Mouse (Mus musculus) heart, embryonic 15.5 days (tissue): ENCODE measurements at regions not wholly inside any gene's neighbourhood (a gene's known extent, or its start where the extent isn't known, plus 50 kb on each side); places are given as distances from the start of the nearest gene placed in this dataset.

Source experiments
- ATAC-seq: fragments of 200-750 bp; cut with Nextera tagmentation; replicated peaks from 2 replicates; pipeline ENCODE4 v1.8.0; 2017; ENCODE audit warnings: low read depth, moderate TSS enrichment; ENCODE audit not compliant: insufficient number of reproducible peaks, insufficient read depth, low FRiP score
- H3K27ac ChIP-seq: fragments of 300-500 bp; sonication (generic); 2 replicates; pipeline ENCODE4 v1.5.1; 2015; ENCODE audit warnings: mild to moderate bottlenecking, inconsistent platforms
- H3K27me3 ChIP-seq: fragments of 300-500 bp; sonication (generic); 2 replicates; pipeline ENCODE4 v1.6.1; 2015; ENCODE audit warnings: inconsistent platforms
- H3K36me3 ChIP-seq: fragments of 300-500 bp; sonication (generic); 2 replicates; pipeline ENCODE4 v1.6.1; 2015; ENCODE audit warnings: mild to moderate bottlenecking, inconsistent platforms
- H3K4me1 ChIP-seq: fragments of 300-500 bp; sonication (generic); replicated peaks from 2 replicates; pipeline ENCODE4 v1.6.1; 2015; ENCODE audit warnings: inconsistent platforms
- H3K4me2 ChIP-seq: fragments of 300-500 bp; sonication (generic); 2 replicates; pipeline ENCODE4 v1.6.1; 2015; ENCODE audit warnings: inconsistent platforms, mild to moderate bottlenecking, moderate library complexity
- H3K4me3 ChIP-seq: fragments of 300-500 bp; sonication (generic); 2 replicates; pipeline ENCODE4 v1.5.1; 2015; ENCODE audit warnings: mild to moderate bottlenecking, inconsistent platforms
- H3K9ac ChIP-seq: fragments of 300-500 bp; sonication (generic); 2 replicates; pipeline ENCODE4 v1.6.1; 2015; ENCODE audit warnings: mild to moderate bottlenecking, inconsistent platforms
- H3K9me3 ChIP-seq: fragments of 300-500 bp; sonication (generic); replicated peaks from 2 replicates; pipeline ENCODE4 v1.6.1; 2016; ENCODE audit warnings: inconsistent platforms
- WGBS: fragments of 180-500 bp; shearing (Covaris S2); methylation state at CpG from one replicate; pipeline ENCODE4 v1.1.7; 2015; ENCODE audit warnings: mixed read lengths; 5-methylcytosine and 5-hydroxymethylcytosine counted together

DNA sequence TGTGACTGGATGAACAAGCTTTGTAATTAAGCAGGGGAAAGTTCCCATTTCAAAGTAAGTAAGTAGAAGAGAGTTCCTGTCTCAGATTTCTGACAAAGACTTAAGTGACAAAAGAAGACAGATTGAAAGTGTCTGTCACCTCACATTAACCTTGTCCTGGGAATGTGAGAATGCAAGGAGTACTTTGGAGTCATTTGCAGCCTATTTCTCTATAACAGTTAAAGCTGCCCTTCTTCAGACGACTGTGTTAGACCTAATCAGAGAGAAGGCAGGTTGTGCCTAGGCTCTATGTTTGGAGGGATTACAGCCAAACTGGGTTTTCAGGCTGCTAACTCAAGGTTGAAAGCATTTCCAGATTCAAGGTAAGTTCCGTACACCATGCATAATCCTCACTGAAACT is 446.5 kb downstream of the Pdgfc start:
- no peaks in the 10 kb centered on the region for H3K4me1 ChIP-seq
- no peak overlapping the region for H3K9ac ChIP-seq
- ATAC-seq: no peak
- H3K4me3 ChIP-seq: no peak overlapping the region
- no peaks in the 10 kb centered on the region for H3K27me3 ChIP-seq
- WGBS: 62% methylated on average over 2 of the region's 2 CpGs
- no peaks in the 10 kb centered on the region for H3K9me3 ChIP-seq
- H3K36me3 ChIP-seq: no peaks in the 10 kb centered on the region
- no peak overlapping the region for H3K27ac ChIP-seq
- no peak overlapping the region for H3K4me2 ChIP-seq

DNA sequence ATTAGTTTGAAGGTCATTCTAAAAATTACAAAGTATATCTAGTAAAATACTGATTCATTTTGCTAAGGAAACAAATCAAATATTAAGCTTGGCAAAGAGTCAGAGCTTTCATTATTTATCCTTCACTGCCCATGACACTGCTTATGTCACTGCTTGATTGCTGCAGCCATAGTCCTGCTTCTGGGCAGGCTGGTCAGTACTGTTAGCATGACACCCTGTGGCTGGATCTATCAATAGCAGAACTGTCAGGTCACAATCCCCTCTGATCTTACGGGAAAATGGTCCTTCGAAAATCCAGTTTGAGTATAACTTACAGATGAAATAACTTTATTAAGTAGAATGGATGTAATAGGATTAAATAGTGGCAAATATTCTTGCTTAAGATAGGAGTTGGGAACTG is 447.1 kb downstream of the Pdgfc start:
- H3K4me1 ChIP-seq: no peaks in the 10 kb centered on the region
- WGBS: 61% methylated on average over 2 of the region's 2 CpGs
- H3K9ac ChIP-seq: no peak overlapping the region
- no peak overlapping the region for H3K27ac ChIP-seq
- ATAC-seq: no peak
- H3K4me2 ChIP-seq: no peak overlapping the region
- no peaks in the 10 kb centered on the region for H3K36me3 ChIP-seq
- H3K4me3 ChIP-seq: no peak overlapping the region
- no peaks in the 10 kb centered on the region for H3K27me3 ChIP-seq
- H3K9me3 ChIP-seq: no peaks in the 10 kb centered on the region

DNA sequence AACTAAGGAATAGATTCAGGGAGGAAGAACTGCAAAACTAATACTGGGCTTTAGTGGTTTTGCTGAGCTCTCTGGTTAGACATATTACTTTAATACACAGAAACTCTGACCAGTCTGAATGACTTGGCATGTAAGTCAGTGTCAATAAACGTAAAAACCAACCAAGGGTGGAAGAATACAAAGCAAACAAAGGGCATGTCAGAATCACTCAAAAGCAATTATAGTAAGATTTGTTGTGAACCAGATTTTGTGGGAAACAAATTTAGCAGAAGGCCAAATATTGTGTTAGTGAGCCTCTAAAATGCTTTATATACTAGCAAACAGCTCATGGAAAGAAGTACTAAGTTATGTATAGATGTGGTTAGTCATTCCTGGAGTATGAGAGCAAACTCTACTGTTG is 427.1 kb upstream of the Ctso start:
- no peaks in the 10 kb centered on the region for H3K9me3 ChIP-seq
- no peaks in the 10 kb centered on the region for H3K4me1 ChIP-seq
- no peaks in the 10 kb centered on the region for H3K36me3 ChIP-seq
- no peak overlapping the region for H3K4me2 ChIP-seq
- no peak overlapping the region for H3K27ac ChIP-seq
- no peaks in the 10 kb centered on the region for H3K27me3 ChIP-seq
- H3K9ac ChIP-seq: no peak overlapping the region
- no peak overlapping the region for H3K4me3 ChIP-seq
- 76% methylated on average over 1 of the region's 1 CpGs for WGBS
- ATAC-seq: no peak

DNA sequence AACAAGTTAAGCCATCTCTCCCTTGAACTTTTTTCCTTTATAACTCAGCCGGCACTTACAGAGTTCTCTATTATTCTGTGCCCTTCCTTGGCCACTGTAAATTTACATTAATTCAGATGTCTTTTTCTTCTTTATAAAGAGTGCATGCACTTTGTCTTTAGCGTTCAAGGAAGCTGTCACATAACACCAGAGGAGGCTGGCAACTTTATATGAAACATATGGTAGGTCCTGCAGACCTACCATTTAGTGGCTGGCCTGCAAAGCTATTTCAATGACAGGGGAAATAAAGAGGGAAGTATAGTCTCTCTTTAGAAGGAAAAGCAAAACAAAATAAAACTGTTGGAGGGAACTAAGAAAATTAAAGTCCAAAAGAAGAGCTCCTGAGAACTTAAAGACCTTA is 423.8 kb upstream of the Ctso start:
- WGBS: 56% methylated on average over 2 of the region's 2 CpGs
- Histone ChIP-seq H3K27me3 (no peaks in the 10 kb centered on the region), H3K27ac (no peak overlapping the region), H3K9me3 (no peaks in the 10 kb centered on the region), H3K4me2 (no peak overlapping the region), H3K4me3 (no peak overlapping the region), H3K4me1 (no peaks in the 10 kb centered on the region), H3K9ac (no peak overlapping the region), H3K36me3 (no peaks in the 10 kb centered on the region)
- no peak for ATAC-seq

DNA sequence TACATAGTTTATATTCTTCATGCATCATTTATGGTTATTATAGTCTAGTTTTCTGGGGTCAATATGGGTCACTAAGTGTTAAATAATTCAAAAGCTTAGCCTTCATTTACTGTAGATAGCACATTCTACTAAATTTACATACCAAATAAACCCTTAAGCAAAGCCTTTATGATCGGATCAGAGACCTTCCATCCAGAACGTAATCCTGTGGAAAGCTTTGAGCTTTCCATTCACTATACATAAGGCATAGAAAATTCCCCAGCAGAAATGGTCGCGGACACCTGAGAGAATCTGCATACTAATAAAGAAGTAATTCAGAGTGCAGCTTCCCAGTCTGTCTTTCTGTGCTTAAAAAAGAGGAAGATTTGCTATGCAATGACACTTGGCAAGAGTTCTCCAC is 410.6 kb upstream of the Ctso start:
- no peak for ATAC-seq
- no peak overlapping the region for H3K4me3 ChIP-seq
- no peaks in the 10 kb centered on the region for H3K4me1 ChIP-seq
- no peaks in the 10 kb centered on the region for H3K36me3 ChIP-seq
- H3K4me2 ChIP-seq: no peak overlapping the region
- H3K9me3 ChIP-seq: no peaks in the 10 kb centered on the region
- no peaks in the 10 kb centered on the region for H3K27me3 ChIP-seq
- no peak overlapping the region for H3K9ac ChIP-seq
- no peak overlapping the region for H3K27ac ChIP-seq
- 80% methylated on average over 4 of the region's 4 CpGs for WGBS

DNA sequence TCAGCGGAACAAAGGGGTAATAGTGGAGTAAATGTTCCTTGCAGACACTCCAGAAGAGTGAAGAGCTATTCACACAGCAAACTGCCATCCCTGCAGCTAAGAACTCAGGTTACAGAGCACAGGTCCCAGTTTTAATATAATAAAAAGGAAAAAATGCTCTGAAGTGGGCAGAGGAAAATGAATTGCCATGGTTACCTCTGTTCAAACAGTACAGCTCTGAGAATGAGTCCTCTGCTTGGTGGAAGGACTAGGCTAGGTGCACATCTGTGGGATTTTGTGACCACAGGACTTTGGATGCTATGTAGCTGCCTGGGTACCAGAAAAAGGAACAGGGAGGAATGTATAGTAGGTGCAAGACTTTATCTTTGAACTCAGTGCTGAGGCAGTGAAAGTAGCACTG is 401.5 kb upstream of the Ctso start:
- H3K9ac ChIP-seq: no peak overlapping the region
- H3K9me3 ChIP-seq: no peaks in the 10 kb centered on the region
- no peak for ATAC-seq
- no peaks in the 10 kb centered on the region for H3K4me1 ChIP-seq
- H3K27me3 ChIP-seq: no peaks in the 10 kb centered on the region
- H3K4me3 ChIP-seq: no peak overlapping the region
- H3K27ac ChIP-seq: no peak overlapping the region
- WGBS: 94% methylated on average over 1 of the region's 1 CpGs
- H3K4me2 ChIP-seq: no peak overlapping the region
- H3K36me3 ChIP-seq: no peaks in the 10 kb centered on the region

DNA sequence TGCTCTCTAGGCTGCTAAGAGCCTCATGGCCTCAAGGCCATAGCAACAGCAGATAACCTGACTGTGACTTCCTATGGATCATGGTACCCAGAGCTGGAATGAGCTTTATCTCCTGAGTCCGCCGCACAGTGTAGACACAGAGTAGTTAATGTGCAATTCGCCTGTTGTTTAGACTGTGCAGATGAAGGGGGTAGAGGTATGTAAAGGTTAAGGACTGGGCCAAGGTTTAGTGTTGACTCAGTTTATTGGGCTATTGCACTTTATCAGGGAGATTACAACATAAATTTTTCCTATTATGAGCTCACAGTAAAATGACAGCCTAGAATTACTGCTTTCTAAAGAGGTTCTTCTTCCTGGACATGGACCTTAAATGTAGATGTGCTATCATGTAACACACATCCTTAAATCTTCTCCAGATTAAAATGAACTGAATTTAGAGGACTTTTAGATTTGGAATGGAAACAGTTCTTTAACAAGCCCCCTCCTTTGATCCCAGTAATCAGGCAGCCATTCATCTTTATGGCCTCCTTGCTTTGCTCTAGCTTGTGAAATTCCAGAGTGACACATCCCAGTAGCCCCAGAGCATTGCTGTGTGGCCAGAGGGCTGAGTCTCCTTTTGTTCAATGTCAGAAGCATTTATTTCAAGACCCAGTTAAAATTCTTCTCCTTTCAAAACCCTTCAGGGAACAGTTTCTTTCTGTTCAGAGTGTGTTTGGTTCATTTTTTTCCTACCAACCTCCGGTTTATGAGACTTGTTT is 396.8 kb upstream of the Ctso start:
- Histone ChIP-seq H3K4me1 (no peaks in the 10 kb centered on the region), H3K27ac (no peak overlapping the region), H3K4me3 (no peak overlapping the region), H3K9me3 (no peaks in the 10 kb centered on the region), H3K9ac (no peak overlapping the region), H3K4me2 (no peak overlapping the region), H3K27me3 (no peaks in the 10 kb centered on the region), H3K36me3 (no peaks in the 10 kb centered on the region)
- no peak for ATAC-seq
- WGBS: 73% methylated on average over 4 of the region's 4 CpGs

DNA sequence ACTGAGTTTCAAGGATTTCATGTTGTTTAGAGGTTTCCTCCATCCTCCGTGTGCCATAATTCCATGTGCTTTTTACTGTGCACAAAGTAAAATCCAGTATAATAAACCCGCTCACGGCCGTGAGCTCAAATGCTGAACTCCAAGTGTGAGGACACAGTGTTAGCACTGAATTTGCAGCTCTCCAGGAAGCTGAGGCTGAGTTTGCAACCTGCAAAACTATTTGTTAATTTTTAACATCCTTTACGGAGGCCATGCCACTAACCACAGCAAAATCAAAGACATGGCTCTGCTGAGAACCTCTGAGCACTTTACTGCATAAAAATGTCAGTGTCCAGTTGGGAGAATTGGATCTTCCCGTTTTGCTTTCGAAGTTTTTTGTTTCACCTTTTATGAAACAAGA is 377.6 kb upstream of the Ctso start:
- ATAC-seq: no peak
- Histone ChIP-seq H3K4me1 (no peaks in the 10 kb centered on the region), H3K27ac (no peak overlapping the region), H3K4me2 (no peak overlapping the region), H3K4me3 (no peak overlapping the region), H3K9me3 (no peaks in the 10 kb centered on the region), H3K36me3 (no peaks in the 10 kb centered on the region), H3K9ac (no peak overlapping the region), H3K27me3 (no peaks in the 10 kb centered on the region)
- 71% methylated on average over 7 of the region's 7 CpGs for WGBS

DNA sequence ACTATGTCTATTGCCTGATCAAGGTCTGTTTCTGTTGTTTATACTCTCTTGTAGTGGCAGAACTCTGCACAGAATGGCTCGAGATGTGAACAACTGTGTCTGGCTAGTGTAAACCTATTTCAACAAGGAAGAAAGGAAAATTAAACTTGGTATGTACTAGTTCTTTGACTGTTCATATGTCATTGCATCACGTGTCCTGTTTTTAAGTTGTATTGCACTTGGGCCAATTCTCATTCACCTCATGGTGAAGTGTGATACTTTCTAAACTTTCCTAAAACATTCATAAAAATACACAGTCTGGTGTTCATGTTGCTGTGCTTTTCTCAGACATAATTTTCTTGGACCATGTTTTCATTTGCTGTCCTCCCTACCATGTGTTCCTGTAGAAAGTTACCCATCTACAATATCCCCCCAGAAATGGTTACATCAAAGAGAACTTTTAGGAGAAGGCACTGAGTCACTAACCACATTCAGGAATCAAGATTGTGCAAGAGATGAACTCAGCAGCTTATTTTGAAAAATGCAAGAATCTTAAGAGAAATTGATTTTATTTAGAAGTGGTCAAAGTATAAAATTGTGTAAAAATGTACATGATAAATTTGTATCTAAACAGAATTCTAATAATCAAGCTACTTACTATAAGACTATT is 369.7 kb upstream of the Ctso start:
- 73% methylated on average over 2 of the region's 2 CpGs for WGBS
- no peak overlapping the region for H3K4me2 ChIP-seq
- ATAC-seq: no peak
- no peaks in the 10 kb centered on the region for H3K36me3 ChIP-seq
- no peaks in the 10 kb centered on the region for H3K4me1 ChIP-seq
- H3K9ac ChIP-seq: no peak overlapping the region
- no peak overlapping the region for H3K27ac ChIP-seq
- H3K27me3 ChIP-seq: no peaks in the 10 kb centered on the region
- no peaks in the 10 kb centered on the region for H3K9me3 ChIP-seq
- no peak overlapping the region for H3K4me3 ChIP-seq

DNA sequence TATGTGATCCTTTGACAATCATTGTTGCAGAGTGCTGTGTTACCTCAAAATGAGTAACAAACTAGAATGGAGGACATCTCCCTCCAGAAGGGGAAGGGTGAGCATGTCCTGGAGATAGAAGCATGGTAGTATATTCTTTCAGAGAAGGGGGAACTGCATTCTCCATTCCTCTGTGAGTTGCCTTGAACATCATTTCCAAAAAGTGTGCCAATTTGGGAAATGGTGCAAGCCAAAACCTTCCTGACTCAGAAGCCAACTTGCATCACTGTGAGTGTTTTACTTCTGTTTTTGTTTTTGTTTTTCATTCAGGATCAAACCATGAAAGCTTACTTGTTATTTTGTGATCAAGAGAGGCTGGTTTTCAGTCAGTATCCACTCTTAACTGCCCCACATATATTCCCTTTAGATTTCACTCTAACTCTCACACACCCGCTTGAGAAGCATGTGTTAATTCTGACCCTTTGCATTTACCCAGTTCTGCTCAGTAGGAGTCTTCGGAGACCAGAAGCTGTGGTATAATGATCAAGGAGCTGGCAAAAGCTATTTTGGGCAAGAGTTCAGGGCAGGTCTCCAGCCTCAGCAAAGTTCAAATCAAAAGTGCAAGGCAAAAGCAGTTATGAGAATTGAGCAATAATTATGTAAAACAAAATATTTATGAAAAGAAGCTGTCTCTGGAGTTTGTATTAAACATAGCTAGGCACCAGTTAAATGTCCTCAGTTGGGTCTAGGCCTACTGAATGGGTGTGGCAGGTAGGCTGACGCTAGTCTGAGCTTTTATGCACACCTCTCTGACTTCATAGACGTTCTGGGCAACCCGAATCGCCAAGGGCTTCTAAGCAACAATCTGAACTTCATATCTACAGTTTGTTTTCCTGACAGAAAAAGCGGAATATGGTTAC is 368.3 kb upstream of the Ctso start:
- Histone ChIP-seq H3K36me3 (no peaks in the 10 kb centered on the region), H3K27ac (no peak overlapping the region), H3K4me3 (no peak overlapping the region), H3K4me1 (no peaks in the 10 kb centered on the region), H3K9me3 (no peaks in the 10 kb centered on the region), H3K4me2 (no peak overlapping the region), H3K27me3 (no peaks in the 10 kb centered on the region), H3K9ac (no peak overlapping the region)
- 71% methylated on average over 7 of the region's 7 CpGs for WGBS
- no peak for ATAC-seq

DNA sequence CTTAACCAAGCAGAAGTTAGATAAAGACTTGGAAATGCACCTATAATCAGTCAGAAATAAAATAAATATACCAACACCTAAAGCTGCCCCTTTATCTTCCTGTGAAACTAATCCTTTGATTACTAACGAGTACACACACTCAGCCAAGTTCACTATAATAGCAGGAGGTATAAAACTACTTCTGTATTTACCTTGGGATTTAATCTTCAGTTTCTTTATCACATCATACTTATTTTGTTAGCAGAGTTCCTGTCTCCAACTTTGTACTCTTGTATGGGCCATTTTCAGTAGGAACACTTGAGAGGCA is 367.7 kb upstream of the Ctso start:
- no peak for ATAC-seq
- no peaks in the 10 kb centered on the region for H3K4me1 ChIP-seq

More for the DNA sequence above, 367.7 kb upstream of the Ctso start:
- Histone ChIP-seq H3K9ac (no peak overlapping the region), H3K9me3 (no peaks in the 10 kb centered on the region), H3K4me2 (no peak overlapping the region), H3K27ac (no peak overlapping the region), H3K4me3 (no peak overlapping the region), H3K27me3 (no peaks in the 10 kb centered on the region), H3K36me3 (no peaks in the 10 kb centered on the region)
- 42% methylated on average over 1 of the region's 1 CpGs for WGBS
